Mouse (Mus musculus): ENCODE data around the gene Upk2.

Gene Upk2

GRCm38 (mm10) chr9:44497624-44498377, 43.0 kb upstream of the Upk2 start:
- Histone ChIP-seq H3K27me3 (ENCODE audit: insufficient read depth, low read length) (peaks cover 32% of the 10 kb centered on the region), H3K4me1 (replicated peaks; ENCODE audit: low read depth, low read length) (peaks cover 89% of the 10 kb centered on the region), H3K36me3 (ENCODE audit: insufficient read depth, low read length) (no peaks in the 10 kb centered on the region), H3K9me3 (ENCODE audit: low read length) (no peaks in the 10 kb centered on the region), H3K4me3 (replicated peaks; ENCODE audit: low read length) (peak overlapping the region; percentile 77)
- TF ChIP-seq CTCF (conservative IDR thresholded peaks at IDR 0.05; ENCODE audit: low read length) (no peak), NANOG (IDR thresholded peaks at IDR 0.05; ENCODE audit: borderline replicate concordance, low read length) (no peak), POU5F1 (IDR thresholded peaks at IDR 0.05; ENCODE audit: borderline replicate concordance, low read length) (no peak)

DNA sequence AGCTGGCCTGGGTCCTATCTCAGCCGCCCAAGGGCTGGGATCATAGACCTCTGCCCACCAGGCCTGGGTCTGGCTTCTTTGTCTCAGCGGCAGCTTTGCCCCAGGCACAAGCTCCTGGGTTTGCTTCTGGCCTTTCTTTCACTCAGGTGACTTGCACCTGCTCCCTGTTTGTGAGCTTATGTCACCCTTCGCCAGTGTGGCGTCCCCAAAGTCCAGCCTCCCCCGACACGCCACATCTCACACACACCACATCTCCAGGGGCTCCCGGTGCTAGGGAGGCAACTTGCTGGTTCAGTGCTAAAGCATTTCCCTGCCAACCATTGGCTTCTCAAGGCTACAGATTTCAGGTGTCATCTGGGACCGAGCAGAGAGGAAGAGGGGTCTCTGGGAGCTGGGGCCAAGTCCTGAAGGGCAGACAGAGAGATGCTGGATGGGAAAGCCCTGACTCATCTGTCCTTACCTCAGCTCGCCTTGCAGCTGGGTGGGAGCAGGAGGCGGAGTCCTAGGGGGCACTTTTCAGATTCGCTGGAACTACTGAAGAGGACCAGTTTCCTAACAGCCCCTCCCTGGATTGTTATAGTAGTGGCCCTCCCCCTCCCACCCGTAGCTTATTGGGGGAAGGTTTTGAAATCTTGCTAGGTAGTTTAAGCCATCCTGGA, 42.2 kb upstream of the Upk2 start:
- H3K4me1 ChIP-seq (replicated peaks; ENCODE audit: low read depth, low read length), result peaks cover 96% of the 10 kb centered on the region
- no peak for TF ChIP-seq POU5F1 (IDR thresholded peaks at IDR 0.05; ENCODE audit: borderline replicate concordance, low read length)
- TF ChIP-seq CTCF (conservative IDR thresholded peaks at IDR 0.05; ENCODE audit: low read length), result no peak
- no peak for TF ChIP-seq NANOG (IDR thresholded peaks at IDR 0.05; ENCODE audit: borderline replicate concordance, low read length)
- H3K36me3 ChIP-seq (ENCODE audit: insufficient read depth, low read length), result no peaks in the 10 kb centered on the region

GRCm38 (mm10) chr9:44495810-44496344, 41.1 kb upstream of the Upk2 start:
- TF ChIP-seq CTCF (conservative IDR thresholded peaks at IDR 0.05; ENCODE audit: low read length), result no peak
- H3K4me3 ChIP-seq (replicated peaks; ENCODE audit: low read length), result no peak overlapping the region
- peaks cover 42% of the 10 kb centered on the region for H3K27me3 ChIP-seq (ENCODE audit: insufficient read depth, low read length)
- H3K9me3 ChIP-seq (ENCODE audit: low read length), result no peaks in the 10 kb centered on the region
- peaks cover 96% of the 10 kb centered on the region for H3K4me1 ChIP-seq (replicated peaks; ENCODE audit: low read depth, low read length)
- H3K36me3 ChIP-seq (ENCODE audit: insufficient read depth, low read length), result no peaks in the 10 kb centered on the region

More for the DNA sequence above, 42.2 kb upstream of the Upk2 start:
- Histone ChIP-seq H3K4me3 (replicated peaks; ENCODE audit: low read length) (peak overlapping the region; percentile 77), H3K27me3 (ENCODE audit: insufficient read depth, low read length) (peaks cover 40% of the 10 kb centered on the region), H3K9me3 (ENCODE audit: low read length) (no peaks in the 10 kb centered on the region)

DNA sequence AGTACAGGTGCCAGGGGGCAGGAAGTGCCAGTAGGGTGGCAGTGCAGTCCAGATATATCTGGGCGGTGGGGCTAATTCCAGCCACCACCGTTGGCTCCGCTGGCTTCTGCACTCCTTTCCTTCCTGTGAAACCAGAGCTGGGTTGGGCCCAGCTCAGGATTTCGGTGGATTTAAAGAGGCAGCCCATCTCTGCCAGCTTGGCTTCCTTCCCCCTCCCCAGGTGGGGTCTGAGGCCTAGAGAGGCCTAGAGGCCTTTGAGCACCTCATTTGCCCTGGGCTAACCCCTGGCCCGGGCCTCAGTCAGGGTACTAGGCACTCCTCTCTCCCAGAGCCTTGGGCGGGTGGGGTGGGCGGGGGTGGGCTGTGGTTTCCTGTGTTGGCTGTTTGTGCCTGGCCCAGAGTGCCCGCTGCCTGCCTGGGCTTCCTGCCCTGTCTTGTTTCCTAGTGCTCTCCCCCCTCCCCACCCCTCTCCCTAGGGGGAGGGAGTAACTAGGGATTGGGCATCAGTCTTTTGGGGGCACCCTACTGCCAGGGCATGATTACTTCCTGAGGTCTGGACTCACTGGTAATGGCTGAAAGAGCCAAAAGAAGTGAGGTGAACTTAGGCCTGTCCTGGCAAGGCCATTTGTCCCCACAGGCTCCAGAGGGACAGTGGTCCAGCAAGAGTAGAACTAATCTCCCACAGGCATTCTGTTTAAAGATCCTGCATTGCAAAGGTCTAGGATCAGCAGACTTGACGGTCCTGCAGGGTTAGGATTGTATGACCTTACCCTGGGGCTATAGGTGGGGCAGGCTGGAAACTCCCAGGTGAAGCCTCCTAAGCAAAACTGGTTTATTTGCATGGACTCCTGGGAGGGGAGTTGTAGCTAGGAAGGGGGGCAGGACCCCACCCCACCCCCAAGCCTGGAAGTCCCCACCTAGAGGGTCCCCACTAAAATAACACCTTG, 40.4 kb upstream of the Upk2 start:
- Histone ChIP-seq H3K4me1 (replicated peaks; ENCODE audit: low read depth, low read length) (peaks cover 96% of the 10 kb centered on the region), H3K36me3 (ENCODE audit: insufficient read depth, low read length) (no peaks in the 10 kb centered on the region), H3K9me3 (ENCODE audit: low read length) (no peaks in the 10 kb centered on the region), H3K27me3 (ENCODE audit: insufficient read depth, low read length) (peaks cover 35% of the 10 kb centered on the region), H3K4me3 (replicated peaks; ENCODE audit: low read length) (peak overlapping the region; percentile 56)
- no peak for TF ChIP-seq NANOG (IDR thresholded peaks at IDR 0.05; ENCODE audit: borderline replicate concordance, low read length)
- TF ChIP-seq CTCF (conservative IDR thresholded peaks at IDR 0.05; ENCODE audit: low read length), result no peak
- no peak for TF ChIP-seq POU5F1 (IDR thresholded peaks at IDR 0.05; ENCODE audit: borderline replicate concordance, low read length)

- Histone ChIP-seq H3K36me3 (ENCODE audit: insufficient read depth, low read length) (no peaks in the 10 kb centered on the region), H3K27me3 (ENCODE audit: insufficient read depth, low read length) (peaks cover 28% of the 10 kb centered on the region), H3K4me3 (replicated peaks; ENCODE audit: low read length) (peak overlapping the region; percentile 56), H3K4me1 (replicated peaks; ENCODE audit: low read depth, low read length) (peaks cover 96% of the 10 kb centered on the region), H3K9me3 (ENCODE audit: low read length) (no peaks in the 10 kb centered on the region)
- no peak for TF ChIP-seq POU5F1 (IDR thresholded peaks at IDR 0.05; ENCODE audit: borderline replicate concordance, low read length)
- TF ChIP-seq NANOG (IDR thresholded peaks at IDR 0.05; ENCODE audit: borderline replicate concordance, low read length), result no peak
- TF ChIP-seq CTCF (conservative IDR thresholded peaks at IDR 0.05; ENCODE audit: low read length), result no peak
These were observed 39.6 kb upstream of the Upk2 start for GRCm38 (mm10) chr9:44494261-44494862.

GRCm38 (mm10) chr9:44492631-44493461, 38.1 kb upstream of the Upk2 start:
- H3K9me3 ChIP-seq (ENCODE audit: low read length), result no peaks in the 10 kb centered on the region
- no peak overlapping the region for H3K4me3 ChIP-seq (replicated peaks; ENCODE audit: low read length)
- H3K27me3 ChIP-seq (ENCODE audit: insufficient read depth, low read length), result peaks cover 18% of the 10 kb centered on the region
- no peaks in the 10 kb centered on the region for H3K36me3 ChIP-seq (ENCODE audit: insufficient read depth, low read length)
- no peak for TF ChIP-seq NANOG (IDR thresholded peaks at IDR 0.05; ENCODE audit: borderline replicate concordance, low read length)
- no peak for TF ChIP-seq CTCF (conservative IDR thresholded peaks at IDR 0.05; ENCODE audit: low read length)
- TF ChIP-seq POU5F1 (IDR thresholded peaks at IDR 0.05; ENCODE audit: borderline replicate concordance, low read length), result no peak
- H3K4me1 ChIP-seq (replicated peaks; ENCODE audit: low read depth, low read length), result peaks cover 99% of the 10 kb centered on the region

GRCm38 (mm10) chr9:44491351-44491750, 36.6 kb upstream of the Upk2 start:
- TF ChIP-seq POU5F1 (IDR thresholded peaks at IDR 0.05; ENCODE audit: borderline replicate concordance, low read length) (no peak), NANOG (IDR thresholded peaks at IDR 0.05; ENCODE audit: borderline replicate concordance, low read length) (no peak), CTCF (conservative IDR thresholded peaks at IDR 0.05; ENCODE audit: low read length) (no peak)
- Histone ChIP-seq H3K27me3 (ENCODE audit: insufficient read depth, low read length) (peaks cover 21% of the 10 kb centered on the region), H3K9me3 (ENCODE audit: low read length) (no peaks in the 10 kb centered on the region), H3K36me3 (ENCODE audit: insufficient read depth, low read length) (no peaks in the 10 kb centered on the region), H3K4me3 (replicated peaks; ENCODE audit: low read length) (peak overlapping the region; percentile 37), H3K4me1 (replicated peaks; ENCODE audit: low read depth, low read length) (peaks cover 99% of the 10 kb centered on the region)
